Mouse (Mus musculus) megakaryocyte, embryonic 14.5 days (primary cell): ENCODE measurements around the gene Agbl1.

Experiments used
- FLI1 ChIP-seq: IDR thresholded peaks from 2 replicates; pipeline ENCODE4 v1.6.1; 2012; ENCODE audit warnings: low read length, inconsistent platforms, mixed read lengths
- GATA1 ChIP-seq: IDR thresholded peaks from 3 replicates; pipeline ENCODE4 v1.6.1; 2012; ENCODE audit warnings: mixed read lengths, low read length, inconsistent platforms, borderline replicate concordance

GRCm38 (mm10) chr7:77134860-77135259 lies 905.2 kb downstream of the Agbl1 start:
- TF ChIP-seq FLI1 (no peak), GATA1 (no peak)
